Mouse (Mus musculus) MEL (cell line): Measurements from ENCODE around the gene Slc29a2. TPM values are rescaled to one million over a fixed set of nuclear protein-coding genes. Genes with fewer than 3 reads are reported as not detected.

ENCODE experiments used
- DNase-seq: peaks from one replicate; pipeline ENCODE4 v3.0.0; 2011; ENCODE audit warnings: low read depth, low spot score
- H3K27ac ChIP-seq: 2 replicates; pipeline ENCODE4 v1.5.1; 2012; ENCODE audit warnings: low read depth, mild to moderate bottlenecking, control low read depth, low read length, moderate library complexity; ENCODE audit not compliant: control insufficient read depth
- H3K27me3 ChIP-seq, 2 experiments: fragments of 150-350 bp in 1 of 2; sonication (generic) in 1 of 2; 2 replicates each; pipeline ENCODE4 v1.6.1; 2012; ENCODE audit warnings: low read length in 2 of 2, mild to moderate bottlenecking in 2 of 2, improper control_type of control experiment in 1 of 2, moderate library complexity in 1 of 2; ENCODE audit not compliant: insufficient read depth in 2 of 2, control insufficient read depth in 1 of 2
- H3K36me3 ChIP-seq, 2 experiments: 2 replicates each; pipeline ENCODE4 v1.6.1; 2012 to 2014; ENCODE audit warnings: low read length in 2 of 2, improper control_type of control experiment in 1 of 2, inconsistent platforms in 1 of 2, mild to moderate bottlenecking in 1 of 2; ENCODE audit not compliant: insufficient read depth in 2 of 2, control insufficient read depth in 1 of 2
- H3K4me1 ChIP-seq, 2 experiments: fragments of 150-350 bp in 1 of 2; sonication (generic) in 1 of 2; 2 replicates each; pipeline ENCODE4 v1.6.1; 2012; ENCODE audit warnings: low read length in 2 of 2, improper control_type of control experiment in 1 of 2, mild to moderate bottlenecking in 1 of 2; ENCODE audit not compliant: insufficient read depth in 2 of 2, control insufficient read depth in 1 of 2
- H3K4me3 ChIP-seq, 2 experiments: fragments of 150-350 bp in 1 of 2; sonication (generic) in 1 of 2; 2 replicates each; pipeline ENCODE4 v1.5.1; 2012; ENCODE audit warnings: low read depth in 2 of 2, low read length in 2 of 2, mild to moderate bottlenecking in 2 of 2, moderate library complexity in 2 of 2, control low read depth in 1 of 2, improper control_type of control experiment in 1 of 2; ENCODE audit not compliant: control insufficient read depth in 1 of 2, insufficient read depth in 1 of 2
- H3K79me2 ChIP-seq: 2 replicates; pipeline ENCODE4 v1.6.1; 2012; ENCODE audit warnings: mild to moderate bottlenecking, low read length, moderate library complexity; ENCODE audit not compliant: control insufficient read depth, poor library complexity, insufficient read depth
- H3K9ac ChIP-seq: 2 replicates; pipeline ENCODE4 v1.6.1; 2012; ENCODE audit warnings: low read depth, mild to moderate bottlenecking, control low read depth, low read length, moderate library complexity; ENCODE audit not compliant: control insufficient read depth, poor library complexity, severe bottlenecking
- H3K9me3 ChIP-seq: fragments of 150-350 bp; sonication (generic); replicated peaks from 2 replicates; pipeline ENCODE4 v1.6.1; 2012; ENCODE audit warnings: mild to moderate bottlenecking, low read length, improper control_type of control experiment, moderate library complexity; ENCODE audit not compliant: insufficient read depth
- BHLHE40 ChIP-seq: IDR thresholded peaks from 2 replicates; pipeline ENCODE4 v1.6.1; 2012; ENCODE audit warnings: low read depth, mild to moderate bottlenecking, inconsistent platforms, low read length, improper control_type of control experiment, borderline replicate concordance
- CHD1 ChIP-seq: IDR thresholded peaks from 2 replicates; pipeline ENCODE4 v1.6.1; 2012; ENCODE audit warnings: low read depth, mild to moderate bottlenecking, inconsistent platforms, low read length, improper control_type of control experiment
- CHD2 ChIP-seq: IDR thresholded peaks from 2 replicates; pipeline ENCODE4 v1.6.1; 2011; ENCODE audit warnings: low read length, improper control_type of control experiment
- CTCF ChIP-seq, 3 experiments: IDR thresholded peaks in 2 of 3; conservative IDR thresholded peaks in 1 of 3; 2 replicates each; pipeline ENCODE4 v1.5.1; 2011 to 2012; ENCODE audit warnings: low read length in 3 of 3, low read depth in 2 of 3, mild to moderate bottlenecking in 2 of 3, improper control_type of control experiment in 1 of 3, inconsistent platforms in 1 of 3, mixed read lengths in 1 of 3, moderate library complexity in 1 of 3; ENCODE audit not compliant: control insufficient read depth in 1 of 3, insufficient read depth in 1 of 3, poor library complexity in 1 of 3, severe bottlenecking in 1 of 3
- ELF1 ChIP-seq: IDR thresholded peaks from 2 replicates; pipeline ENCODE4 v1.6.1; 2014; ENCODE audit warnings: low read depth, mild to moderate bottlenecking, inconsistent platforms, low read length, improper control_type of control experiment, moderate library complexity
- ETS1 ChIP-seq: IDR thresholded peaks from 2 replicates; pipeline ENCODE4 v1.6.1; 2012; ENCODE audit warnings: low read depth, mild to moderate bottlenecking, inconsistent platforms, low read length, improper control_type of control experiment, moderate library complexity
- MAZ ChIP-seq: IDR thresholded peaks from 2 replicates; pipeline ENCODE4 v1.6.1; 2012; ENCODE audit warnings: low read depth, mild to moderate bottlenecking, inconsistent platforms, low read length, improper control_type of control experiment
- MXI1 ChIP-seq: IDR thresholded peaks from 2 replicates; pipeline ENCODE4 v1.6.1; 2011; ENCODE audit warnings: mild to moderate bottlenecking, low read depth, low read length, improper control_type of control experiment
- MYC ChIP-seq: IDR thresholded peaks from 2 replicates; pipeline ENCODE4 v1.6.1; 2011; ENCODE audit warnings: low read depth, mild to moderate bottlenecking, low read length, improper control_type of control experiment, moderate library complexity
- NRF1 ChIP-seq: IDR thresholded peaks from 2 replicates; pipeline ENCODE4 v1.6.1; 2014; ENCODE audit warnings: low read depth, mild to moderate bottlenecking, inconsistent platforms, low read length, improper control_type of control experiment, moderate library complexity; ENCODE audit not compliant: poor library complexity, insufficient read depth, severe bottlenecking
- POLR2AphosphoS5 ChIP-seq: IDR thresholded peaks from 2 replicates; pipeline ENCODE4 v1.6.1; 2012; ENCODE audit warnings: low read depth, borderline replicate concordance, mild to moderate bottlenecking, inconsistent platforms, low read length, moderate library complexity, mixed read lengths
- RAD21 ChIP-seq: IDR thresholded peaks from 2 replicates; pipeline ENCODE4 v1.6.1; 2011; ENCODE audit warnings: mild to moderate bottlenecking, low read depth, low read length, improper control_type of control experiment
- RCOR1 ChIP-seq: IDR thresholded peaks from 2 replicates; pipeline ENCODE4 v1.6.1; 2012; ENCODE audit warnings: low read depth, mild to moderate bottlenecking, inconsistent platforms, low read length, improper control_type of control experiment
- SMC3 ChIP-seq: IDR thresholded peaks from 2 replicates; pipeline ENCODE4 v1.6.1; 2011; ENCODE audit warnings: low read depth, low read length, improper control_type of control experiment
- TAL1 ChIP-seq: IDR thresholded peaks from 2 replicates; pipeline ENCODE4 v1.6.1; 2012; ENCODE audit warnings: mild to moderate bottlenecking, inconsistent platforms, low read length, moderate library complexity, mixed read lengths
- TBP ChIP-seq: IDR thresholded peaks from 2 replicates; pipeline ENCODE4 v1.8.0; 2011; ENCODE audit warnings: low read depth, low read length, improper control_type of control experiment
- UBTF ChIP-seq: IDR thresholded peaks from 2 replicates; pipeline ENCODE4 v1.6.1; 2012; ENCODE audit warnings: low read depth, mild to moderate bottlenecking, inconsistent platforms, low read length, improper control_type of control experiment, moderate library complexity, borderline replicate concordance; ENCODE audit not compliant: insufficient read depth
- USF2 ChIP-seq, 2 experiments: IDR thresholded peaks; 2 replicates each; pipeline ENCODE4 v1.6.1; 2011 to 2012; ENCODE audit warnings: improper control_type of control experiment in 2 of 2, low read length in 2 of 2, borderline replicate concordance in 1 of 2, inconsistent platforms in 1 of 2, low read depth in 1 of 2, mild to moderate bottlenecking in 1 of 2; ENCODE audit not compliant: insufficient read depth in 1 of 2
- ZC3H11A ChIP-seq: IDR thresholded peaks from 2 replicates; pipeline ENCODE4 v1.6.1; 2012; ENCODE audit warnings: low read depth, mild to moderate bottlenecking, inconsistent platforms, low read length, improper control_type of control experiment
- ZKSCAN1 ChIP-seq: IDR thresholded peaks from 2 replicates; pipeline ENCODE4 v1.6.1; 2012; ENCODE audit warnings: low read depth, mild to moderate bottlenecking, inconsistent platforms, low read length, improper control_type of control experiment, moderate library complexity
- ZNF384 ChIP-seq: IDR thresholded peaks from 2 replicates; pipeline ENCODE4 v1.6.1; 2012; ENCODE audit warnings: low read depth, mild to moderate bottlenecking, inconsistent platforms, low read length, improper control_type of control experiment
- polyA plus RNA-seq, 2 experiments: library from polyadenylated mRNA; stranded (reverse) in 1 of 2; unstranded in 1 of 2; fragments of >175 nt in 1 of 2; fragments of >200 nt in 1 of 2; gene quantifications; 2 replicates each; pipeline versions ENCODE4 v1.2.1 to v1.2.4; 2012; ENCODE audit warnings: low replicate concordance in 2 of 2, low read depth in 1 of 2; ENCODE audit not compliant: insufficient read length in 2 of 2, insufficient read depth in 1 of 2, missing spikeins in 1 of 2
- total RNA-seq: library from RNA; depleted of rRNA; stranded (reverse); fragments of 300-350 nt; gene quantifications from 2 replicates; pipeline ENCODE4 v1.2.3, GENCODE M21; 2012

The Slc29a2 gene
- total and polyA plus RNA-seq, 3 experiments = 3.2 to 10.9 TPM; not detected in 1

GRCm38 (mm10) chr19:5053909-5054308 lies 30.2 kb downstream of the Slc29a2 start (continued):
- TF ChIP-seq TAL1 (no peak), BHLHE40 (no peak), MXI1 (peak; percentile 56; the same call in 1 of the 2 replicates), ELF1 (peak; percentile 44; the same call in 1 of the 2 replicates), ETS1 (peak; percentile 86), POLR2AphosphoS5 (no peak), TBP (0 out of 2 replicates have a peak, but pooled peaks have one; percentile 13), USF2 (IDR thresholded peaks at IDR 0.05; ENCODE audit: borderline replicate concordance in 1 of 2, insufficient read depth in 1 of 2, low read depth in 1 of 2, low read length in 2 of 2) (no peak), CHD2 (no peak), RCOR1 (no peak)

- DNase-seq = peak; percentile 62
- no peaks in the 10 kb centered on the region for H3K79me2 ChIP-seq
- H3K9ac ChIP-seq = no peak overlapping the region
- no peaks in the 10 kb centered on the region for H3K9me3 ChIP-seq
- TF ChIP-seq CTCF (IDR thresholded peaks at IDR 0.05 in 2 of 3, conservative IDR thresholded peaks at IDR 0.05 in 1 of 3; ENCODE audit: control insufficient read depth in 1 of 3, insufficient read depth in 1 of 3, low read depth in 2 of 3, low read length in 3 of 3, poor library complexity in 1 of 3, severe bottlenecking in 1 of 3) = peak; percentile 72 to 84 (median 79)
- TF ChIP-seq ZC3H11A = peak; percentile 69
- peak; percentile 70 for TF ChIP-seq RAD21
- TF ChIP-seq ZNF384 = no peak
- TF ChIP-seq ZKSCAN1 = no peak
- peak; percentile 81 for TF ChIP-seq SMC3
- peaks cover 0 to 21% of the 10 kb centered on the region in 2 experiments; a peak in 2 of 4 replicates for H3K36me3 ChIP-seq
- no peaks in the 10 kb centered on the region for H3K27me3 ChIP-seq
- no peak overlapping the region for H3K27ac ChIP-seq
- H3K4me1 ChIP-seq = peaks cover 7 to 41% of the 10 kb centered on the region in 2 experiments; a peak in 3 of 4 replicates
- no peak overlapping the region for H3K4me3 ChIP-seq
These were observed 32.6 kb downstream of the Slc29a2 start for GRCm38 (mm10) chr19:5056251-5056650.

GRCm38 (mm10) chr19:5057876-5058775 lies 34.5 kb downstream of the Slc29a2 start:
- no peaks in the 10 kb centered on the region for H3K9me3 ChIP-seq
- no peak overlapping the region for H3K4me3 ChIP-seq
- H3K4me1 ChIP-seq = peaks cover 7 to 48% of the 10 kb centered on the region in 2 experiments; a peak in 3 of 4 replicates
- H3K27me3 ChIP-seq = no peaks in the 10 kb centered on the region
- H3K27ac ChIP-seq = no peak overlapping the region
- peaks cover 0 to 24% of the 10 kb centered on the region in 2 experiments; a peak in 2 of 4 replicates for H3K36me3 ChIP-seq
- no peaks in the 10 kb centered on the region for H3K79me2 ChIP-seq
- DNase-seq = no peak
- no peak overlapping the region for H3K9ac ChIP-seq
- TF ChIP-seq MYC (no peak), CHD1 (no peak), UBTF (no peak), NRF1 (no peak), MAZ (no peak), CTCF (IDR thresholded peaks at IDR 0.05 in 2 of 3, conservative IDR thresholded peaks at IDR 0.05 in 1 of 3; ENCODE audit: control insufficient read depth in 1 of 3, insufficient read depth in 1 of 3, low read depth in 2 of 3, low read length in 3 of 3, poor library complexity in 1 of 3, severe bottlenecking in 1 of 3) (no peak)
